Mouse (Mus musculus) CH12F3 (cell line): ENCODE measurements around the gene Rcn3.

Experiments used
- in situ Hi-C: fragments of 300-500 bp; cut with MboI; formaldehyde crosslinking; loops from 2 replicates; pipeline ENCODE4 v1.14.3; 2020; ENCODE audit warnings: low sequenced_read_pairs

The Rcn3 gene

GRCm38 (mm10) chr7:45050945-45051600, 40.9 kb downstream of the Rcn3 start:
- in situ Hi-C loops, result no loop called here

GRCm38 (mm10) chr7:45048923-45049657, 42.9 kb downstream of the Rcn3 start:
- in situ Hi-C loops, result no loop called here

GRCm38 (mm10) chr7:45048001-45048890, 43.8 kb downstream of the Rcn3 start:
- in situ Hi-C loops, result no loop called here

- in situ Hi-C loops, result no loop called here
Observed at GRCm38 (mm10) chr7:45047491-45047890, 44.5 kb downstream of the Rcn3 start.

GRCm38 (mm10) chr7:45046853-45047350, 45.1 kb downstream of the Rcn3 start:
- in situ Hi-C loops, result no loop called here

- in situ Hi-C loops, result no loop called here
Observed at GRCm38 (mm10) chr7:45045741-45046140, 46.3 kb downstream of the Rcn3 start.

- in situ Hi-C loops, result no loop called here
Observed at GRCm38 (mm10) chr7:45043307-45043706, 48.7 kb downstream of the Rcn3 start.

- in situ Hi-C loops, result no loop called here
Observed at GRCm38 (mm10) chr7:45040851-45041250, 51.2 kb downstream of the Rcn3 start.

GRCm38 (mm10) chr7:45038411-45038810, 53.6 kb downstream of the Rcn3 start:
- in situ Hi-C loops, result no loop called here

- in situ Hi-C loops, result no loop called here
Observed at GRCm38 (mm10) chr7:45037720-45038361, 54.2 kb downstream of the Rcn3 start.

GRCm38 (mm10) chr7:45036702-45037101, 55.3 kb downstream of the Rcn3 start:
- in situ Hi-C loops, result no loop called here

GRCm38 (mm10) chr7:45035631-45036030, 56.4 kb downstream of the Rcn3 start:
- in situ Hi-C loops, result no loop called here

- in situ Hi-C loops, result no loop called here
Observed at GRCm38 (mm10) chr7:45033722-45034359, 58.2 kb downstream of the Rcn3 start.
